Mouse (Mus musculus): Measurements from ENCODE around the gene Fgfr2. TPM values are rescaled to one million over a fixed set of nuclear protein-coding genes. Genes with fewer than 3 reads are reported as not detected.
"Not testable (repeated sequence)": the region's sequence is repeated elsewhere in the genome, so short reads cannot be mapped to it uniquely, and the experiment has no call there.

Fgfr2 gene
- polyA plus RNA-seq, 1 experiment from 2014 or later = 33.9 TPM

- ATAC-seq (ENCODE audit: low FRiP score) = no peak
- Histone ChIP-seq H3K9me3 (no peaks in the 10 kb centered on the region), H3K27ac (no peak within 1 kb of the TSS), H3K4me3 (no peak within 1 kb of the TSS), H3K36me3 (no peaks in the 10 kb centered on the region), H3K4me1 (replicated peaks) (no peaks in the 10 kb centered on the region), H3K9ac (no peak within 1 kb of the TSS), H3K4me2 (no peak within 1 kb of the TSS), H3K27me3 (no peaks in the 10 kb centered on the region)
- 96% methylated on average over 2 of the region's 2 CpGs for WGBS
Measured at GRCm38 (mm10) chr7:131146214-131146613, 1976.9 kb downstream of the Fgfr2 start, which contains the start of gene 4933402N03Rik. Gene 4933402N03Rik, minus strand, starts transcription at chr7:131146314.

- ATAC-seq (ENCODE audit: low FRiP score) = no peak
- no peaks in the 10 kb centered on the region for H3K36me3 ChIP-seq
- 67% methylated on average over 3 of the region's 3 CpGs for WGBS
- no peaks in the 10 kb centered on the region for H3K9me3 ChIP-seq
- no peak overlapping the region for H3K27ac ChIP-seq
- H3K4me3 ChIP-seq = no peak overlapping the region
- no peaks in the 10 kb centered on the region for H3K4me1 ChIP-seq (replicated peaks)
- no peak overlapping the region for H3K4me2 ChIP-seq
- no peak overlapping the region for H3K9ac ChIP-seq
- H3K27me3 ChIP-seq = no peaks in the 10 kb centered on the region
Measured at GRCm38 (mm10) chr7:131133181-131133580, 1990.0 kb downstream of the Fgfr2 start.

- Histone ChIP-seq H3K4me2 (no peak overlapping the region), H3K4me3 (no peak overlapping the region), H3K9ac (no peak overlapping the region), H3K9me3 (no peaks in the 10 kb centered on the region), H3K36me3 (no peaks in the 10 kb centered on the region), H3K4me1 (replicated peaks) (no peaks in the 10 kb centered on the region), H3K27me3 (no peaks in the 10 kb centered on the region), H3K27ac (no peak overlapping the region)
- no peak for ATAC-seq (ENCODE audit: low FRiP score)
- 52% methylated on average over 12 of the region's 12 CpGs for WGBS
Measured at GRCm38 (mm10) chr7:131130021-131130420, 1993.1 kb downstream of the Fgfr2 start.

- no peak for ATAC-seq (ENCODE audit: low FRiP score)
- H3K4me3 ChIP-seq = no peak overlapping the region
- H3K4me2 ChIP-seq = no peak overlapping the region
- H3K9ac ChIP-seq = no peak overlapping the region
- no peak overlapping the region for H3K27ac ChIP-seq
- H3K36me3 ChIP-seq = no peaks in the 10 kb centered on the region
- H3K4me1 ChIP-seq (replicated peaks) = no peaks in the 10 kb centered on the region
- no peaks in the 10 kb centered on the region for H3K27me3 ChIP-seq
- H3K9me3 ChIP-seq = no peaks in the 10 kb centered on the region
- 83% methylated on average over 2 of the region's 2 CpGs for WGBS
Measured at GRCm38 (mm10) chr7:131122210-131122807, 2000.8 kb downstream of the Fgfr2 start.

GRCm38 (mm10) chr7:131114434-131114833 is 2008.7 kb downstream of the Fgfr2 start:
- ATAC-seq (ENCODE audit: low FRiP score) = no peak
- no peak overlapping the region for H3K9ac ChIP-seq
- no peak overlapping the region for H3K27ac ChIP-seq
- no peaks in the 10 kb centered on the region for H3K4me1 ChIP-seq (replicated peaks)
- H3K27me3 ChIP-seq = no peaks in the 10 kb centered on the region
- H3K36me3 ChIP-seq = no peaks in the 10 kb centered on the region
- no peak overlapping the region for H3K4me3 ChIP-seq
- H3K9me3 ChIP-seq = no peaks in the 10 kb centered on the region
- 80% methylated on average over 2 of the region's 2 CpGs for WGBS
- no peak overlapping the region for H3K4me2 ChIP-seq

GRCm38 (mm10) chr7:131113676-131114075 is 2009.5 kb downstream of the Fgfr2 start:
- H3K36me3 ChIP-seq = no peaks in the 10 kb centered on the region
- no peaks in the 10 kb centered on the region for H3K27me3 ChIP-seq
- H3K4me3 ChIP-seq = no peak overlapping the region
- 72% methylated on average over 6 of the region's 6 CpGs for WGBS
- H3K9ac ChIP-seq = no peak overlapping the region
- H3K4me2 ChIP-seq = no peak overlapping the region
- H3K4me1 ChIP-seq (replicated peaks) = no peaks in the 10 kb centered on the region
- H3K27ac ChIP-seq = no peak overlapping the region
- H3K9me3 ChIP-seq = no peaks in the 10 kb centered on the region
- ATAC-seq (ENCODE audit: low FRiP score) = no peak

GRCm38 (mm10) chr7:131112486-131112885 is 2010.7 kb downstream of the Fgfr2 start:
- no peak overlapping the region for H3K9ac ChIP-seq
- no peak overlapping the region for H3K4me3 ChIP-seq
- WGBS = 38% methylated on average over 3 of the region's 3 CpGs
- H3K9me3 ChIP-seq = no peaks in the 10 kb centered on the region
- H3K27ac ChIP-seq = no peak overlapping the region
- no peaks in the 10 kb centered on the region for H3K4me1 ChIP-seq (replicated peaks)
- H3K36me3 ChIP-seq = no peaks in the 10 kb centered on the region
- no peaks in the 10 kb centered on the region for H3K27me3 ChIP-seq
- no peak for ATAC-seq (ENCODE audit: low FRiP score)
- H3K4me2 ChIP-seq = no peak overlapping the region

GRCm38 (mm10) chr7:131082403-131082802 is 2040.7 kb downstream of the Fgfr2 start:
- not testable (repeated sequence) for H3K9ac ChIP-seq; H3K27ac ChIP-seq; H3K4me2 ChIP-seq; H3K4me1 ChIP-seq (replicated peaks); H3K36me3 ChIP-seq; H3K4me3 ChIP-seq; H3K27me3 ChIP-seq; H3K9me3 ChIP-seq; ATAC-seq (ENCODE audit: low FRiP score)
- 87% methylated on average over 9 of the region's 9 CpGs for WGBS

- H3K4me1 ChIP-seq (replicated peaks) = no peaks in the 10 kb centered on the region
- no peaks in the 10 kb centered on the region for H3K36me3 ChIP-seq
- H3K4me3 ChIP-seq = no peak overlapping the region
- 3% methylated on average over 1 of the region's 1 CpGs for WGBS
- no peaks in the 10 kb centered on the region for H3K27me3 ChIP-seq
- H3K9ac ChIP-seq = no peak overlapping the region
- H3K27ac ChIP-seq = no peak overlapping the region
- no peak overlapping the region for H3K4me2 ChIP-seq
- H3K9me3 ChIP-seq = no peaks in the 10 kb centered on the region
- no peak for ATAC-seq (ENCODE audit: low FRiP score)
Measured at GRCm38 (mm10) chr7:131075956-131076355, 2047.2 kb downstream of the Fgfr2 start.

GRCm38 (mm10) chr7:131074098-131074497 is 2049.1 kb downstream of the Fgfr2 start:
- not testable (repeated sequence) for ATAC-seq (ENCODE audit: low FRiP score); H3K9ac ChIP-seq; H3K4me3 ChIP-seq; H3K9me3 ChIP-seq; H3K36me3 ChIP-seq; H3K27ac ChIP-seq; H3K4me2 ChIP-seq; H3K4me1 ChIP-seq (replicated peaks); H3K27me3 ChIP-seq
- 85% methylated on average over 6 of the region's 6 CpGs for WGBS

- not testable (repeated sequence) for H3K9me3 ChIP-seq; H3K36me3 ChIP-seq; ATAC-seq (ENCODE audit: low FRiP score); H3K27ac ChIP-seq; H3K9ac ChIP-seq; H3K27me3 ChIP-seq; H3K4me3 ChIP-seq; H3K4me1 ChIP-seq (replicated peaks); H3K4me2 ChIP-seq
- WGBS = 98% methylated on average over 3 of the region's 3 CpGs
Measured at GRCm38 (mm10) chr7:131073476-131073875, 2049.7 kb downstream of the Fgfr2 start.

GRCm38 (mm10) chr7:131068191-131068590 is 2055.0 kb downstream of the Fgfr2 start:
- not testable (repeated sequence) for H3K27ac ChIP-seq; H3K27me3 ChIP-seq; H3K9ac ChIP-seq; H3K9me3 ChIP-seq; ATAC-seq (ENCODE audit: low FRiP score); H3K4me3 ChIP-seq; H3K4me2 ChIP-seq; H3K36me3 ChIP-seq; H3K4me1 ChIP-seq (replicated peaks)
- 0% methylated on average over 1 of the region's 1 CpGs for WGBS

GRCm38 (mm10) chr7:131062541-131062940 is 2060.6 kb downstream of the Fgfr2 start:
- no peaks in the 10 kb centered on the region for H3K4me1 ChIP-seq (replicated peaks)
- H3K27me3 ChIP-seq = no peaks in the 10 kb centered on the region
- no peak for ATAC-seq (ENCODE audit: low FRiP score)
- no peak overlapping the region for H3K4me3 ChIP-seq
- H3K4me2 ChIP-seq = no peak overlapping the region
- WGBS = 91% methylated on average over 2 of the region's 2 CpGs
- no peak overlapping the region for H3K9ac ChIP-seq
- H3K9me3 ChIP-seq = no peaks in the 10 kb centered on the region
- H3K36me3 ChIP-seq = no peaks in the 10 kb centered on the region
- H3K27ac ChIP-seq = no peak overlapping the region
